Mouse (Mus musculus) lung, adult 2 months (tissue): Measurements from ENCODE around the gene Rpl41.

Experiments
- CTCF ChIP-seq: fragments of 200-500 bp; IDR thresholded peaks from 2 replicates; pipeline ENCODE4 v1.5.1; 2011; ENCODE audit warnings: mild to moderate bottlenecking, low read length, control low read depth; ENCODE audit not compliant: insufficient read depth
- POLR2A ChIP-seq: fragments of 200-500 bp; IDR thresholded peaks from 2 replicates; pipeline ENCODE4 v1.6.1; 2011; ENCODE audit warnings: low read depth, mild to moderate bottlenecking, control low read depth, low read length, borderline replicate concordance; ENCODE audit errors: extremely low read depth

GRCm38 (mm10) chr10:128499116-128499671 is 49.9 kb downstream of the Rpl41 start:
- TF ChIP-seq CTCF = no peak
- peak; percentile 28; the same call in 1 of the 2 replicates for TF ChIP-seq POLR2A
